Mouse (Mus musculus) urinary bladder, adult 2 months (tissue): ENCODE measurements at regions not wholly inside any gene's neighbourhood (a gene's known extent, or its start where the extent isn't known, plus 50 kb on each side); places are given as distances from the start of the nearest gene placed in this dataset.

Experiments
- DNase-seq: peaks from one replicate; pipeline ENCODE4 v3.0.0; 2022; ENCODE audit warnings: low spot score

DNA sequence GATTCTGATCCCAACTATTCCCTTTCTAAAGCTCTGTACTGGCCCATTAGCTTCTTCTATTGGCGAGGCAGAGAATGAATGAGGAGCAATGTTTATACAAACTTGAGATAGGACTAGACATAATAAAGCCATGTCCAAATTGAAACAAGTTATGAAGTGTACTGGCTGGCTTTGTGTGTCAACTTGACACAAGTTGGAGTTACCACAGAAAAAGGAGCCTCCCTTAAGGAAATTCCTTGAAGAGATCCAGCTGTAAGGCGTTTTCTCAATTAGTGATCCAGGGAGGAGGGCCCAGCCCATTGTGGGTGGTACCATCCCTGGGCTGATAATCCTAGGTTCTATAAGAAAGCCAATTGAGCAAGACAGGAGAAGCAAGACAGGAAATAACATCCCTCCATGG lies 135.9 kb upstream of the Cr2 start:
- DNase-seq = no peak

DNA sequence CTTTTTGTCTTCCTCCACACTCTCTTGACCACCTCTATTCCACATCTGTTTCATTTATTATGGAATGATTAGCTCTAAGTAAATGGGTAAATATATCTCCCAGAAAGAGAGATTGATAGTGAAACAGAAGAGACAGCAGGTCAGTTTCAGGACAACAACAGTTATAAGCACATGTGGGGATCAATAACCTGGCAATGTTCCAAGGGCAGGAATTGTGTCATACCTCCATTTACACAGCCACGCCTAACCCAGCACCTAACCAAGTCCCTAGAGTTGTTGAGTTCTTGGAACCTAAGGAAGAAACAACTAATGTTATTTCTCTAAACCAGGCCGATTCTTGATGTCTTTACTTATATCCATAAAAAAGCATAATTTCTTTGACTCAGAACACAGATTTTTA lies 108.6 kb upstream of the Cr2 start:
- no peak for DNase-seq

DNA sequence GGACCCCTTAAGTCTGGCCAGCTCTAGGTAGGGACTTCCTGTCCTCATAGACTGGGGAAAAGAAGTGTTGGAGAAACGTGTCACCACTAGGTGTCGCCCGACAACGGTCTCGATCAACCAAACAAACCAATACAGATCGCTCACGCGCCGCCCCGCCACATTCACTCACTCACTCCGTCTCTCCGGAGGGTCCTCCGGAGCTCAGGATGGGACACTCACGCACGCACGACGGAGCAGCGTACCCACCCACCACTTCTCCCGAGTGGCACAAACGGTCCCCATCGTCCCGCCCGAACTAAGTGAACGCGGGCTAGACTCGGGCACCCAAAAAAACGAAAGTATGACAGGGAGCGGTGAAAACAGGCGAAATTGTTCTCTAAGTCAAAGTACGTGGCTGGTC lies 65.0 kb upstream of the Cr2 start:
- DNase-seq = peak; percentile 100

DNA sequence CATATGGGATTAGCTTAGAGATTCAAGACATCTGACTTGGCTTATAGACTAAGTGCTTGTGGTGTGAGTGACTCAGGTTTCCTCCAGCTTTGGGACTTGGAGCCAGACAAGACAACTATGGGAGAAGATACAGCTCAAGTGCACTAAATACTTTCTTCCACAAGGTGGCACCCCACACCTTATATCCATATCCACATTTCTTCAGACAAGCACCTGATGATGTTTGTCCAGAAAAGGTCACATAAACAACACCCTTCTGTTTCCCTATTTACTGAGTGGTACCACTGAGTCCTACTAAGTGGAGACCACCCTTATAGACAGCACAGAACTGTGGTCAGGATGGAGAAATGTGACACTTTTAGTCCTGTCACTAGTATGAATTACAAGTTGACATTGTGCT lies 56.1 kb upstream of the Cr2 start:
- no peak for DNase-seq

DNA sequence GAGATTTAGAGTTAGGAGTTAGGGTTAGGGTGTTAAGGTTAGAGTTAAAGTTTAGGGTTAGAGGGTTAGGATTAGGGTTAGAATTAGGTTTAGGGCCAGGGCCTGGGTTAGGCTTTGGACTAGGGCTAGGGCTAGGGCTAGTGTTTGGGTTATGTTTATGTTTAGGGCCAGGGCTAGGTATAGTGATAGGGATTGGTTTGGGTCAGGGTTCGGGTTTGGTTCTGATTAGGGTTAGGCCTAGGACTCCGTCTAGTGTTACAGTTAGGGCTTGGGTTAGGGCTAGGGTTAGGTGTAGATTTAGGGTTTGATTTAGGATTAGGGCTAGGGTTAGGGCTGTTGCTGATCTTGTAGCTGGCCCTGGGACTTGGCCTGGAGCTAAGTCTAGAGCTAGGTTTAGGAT lies 50.5 kb upstream of the Cr2 start:
- no peak for DNase-seq
